Mouse (Mus musculus): ENCODE results near the gene Fam205a1. TPM values are rescaled to one million over a fixed set of nuclear protein-coding genes. Genes with fewer than 3 reads are reported as not detected.

The Fam205a1 gene
- polyA plus RNA-seq, 1 experiment = 18.8 TPM

- H3K4me1 ChIP-seq (ENCODE audit: control insufficient read depth, insufficient read depth, low read length) = no peaks in the 10 kb centered on the region
- no peak overlapping the region for H3K27ac ChIP-seq (ENCODE audit: control insufficient read depth, insufficient read depth, low read depth, low read length)
- H3K36me3 ChIP-seq (ENCODE audit: control insufficient read depth, insufficient read depth, low read length) = no peaks in the 10 kb centered on the region
- no peaks in the 10 kb centered on the region for H3K27me3 ChIP-seq (ENCODE audit: control insufficient read depth, insufficient read depth, low read length)
- no peak overlapping the region for H3K4me3 ChIP-seq (ENCODE audit: control insufficient read depth, low read depth, low read length)
- TF ChIP-seq CTCF (IDR thresholded peaks at IDR 0.05; ENCODE audit: control insufficient read depth, insufficient read depth, insufficient replicate concordance, low read depth, low read length) (no peak), POLR2A (IDR thresholded peaks at IDR 0.05; ENCODE audit: control insufficient read depth, low read depth, low read length) (no peak)
These were observed 33.2 kb upstream of the Fam205a1 start for GRCm38 (mm10) chr4:42886926-42887325.

DNA sequence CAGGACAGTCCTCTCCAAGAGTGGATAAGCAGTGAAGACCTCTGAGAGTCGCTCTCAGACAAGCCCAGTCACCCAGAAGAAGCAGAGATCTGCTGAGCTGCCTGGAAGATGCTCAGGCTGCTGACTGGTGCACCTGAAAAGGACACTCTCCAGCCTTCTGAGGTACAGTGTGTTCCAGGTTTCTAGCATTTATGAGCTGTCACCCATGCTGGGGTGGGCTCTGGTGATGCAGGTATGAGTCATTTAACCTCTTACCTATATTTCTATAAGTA lies 26.9 kb upstream of the Fam205a1 start:
- TF ChIP-seq CTCF (IDR thresholded peaks at IDR 0.05; ENCODE audit: control insufficient read depth, insufficient read depth, insufficient replicate concordance, low read depth, low read length) (no peak), POLR2A (IDR thresholded peaks at IDR 0.05; ENCODE audit: control insufficient read depth, low read depth, low read length) (no peak)
- H3K4me3 ChIP-seq (ENCODE audit: control insufficient read depth, low read depth, low read length) = no peak overlapping the region
- no peaks in the 10 kb centered on the region for H3K4me1 ChIP-seq (ENCODE audit: control insufficient read depth, insufficient read depth, low read length)
- H3K27me3 ChIP-seq (ENCODE audit: control insufficient read depth, insufficient read depth, low read length) = no peaks in the 10 kb centered on the region
- H3K36me3 ChIP-seq (ENCODE audit: control insufficient read depth, insufficient read depth, low read length) = no peaks in the 10 kb centered on the region
- no peak overlapping the region for H3K27ac ChIP-seq (ENCODE audit: control insufficient read depth, insufficient read depth, low read depth, low read length)

DNA sequence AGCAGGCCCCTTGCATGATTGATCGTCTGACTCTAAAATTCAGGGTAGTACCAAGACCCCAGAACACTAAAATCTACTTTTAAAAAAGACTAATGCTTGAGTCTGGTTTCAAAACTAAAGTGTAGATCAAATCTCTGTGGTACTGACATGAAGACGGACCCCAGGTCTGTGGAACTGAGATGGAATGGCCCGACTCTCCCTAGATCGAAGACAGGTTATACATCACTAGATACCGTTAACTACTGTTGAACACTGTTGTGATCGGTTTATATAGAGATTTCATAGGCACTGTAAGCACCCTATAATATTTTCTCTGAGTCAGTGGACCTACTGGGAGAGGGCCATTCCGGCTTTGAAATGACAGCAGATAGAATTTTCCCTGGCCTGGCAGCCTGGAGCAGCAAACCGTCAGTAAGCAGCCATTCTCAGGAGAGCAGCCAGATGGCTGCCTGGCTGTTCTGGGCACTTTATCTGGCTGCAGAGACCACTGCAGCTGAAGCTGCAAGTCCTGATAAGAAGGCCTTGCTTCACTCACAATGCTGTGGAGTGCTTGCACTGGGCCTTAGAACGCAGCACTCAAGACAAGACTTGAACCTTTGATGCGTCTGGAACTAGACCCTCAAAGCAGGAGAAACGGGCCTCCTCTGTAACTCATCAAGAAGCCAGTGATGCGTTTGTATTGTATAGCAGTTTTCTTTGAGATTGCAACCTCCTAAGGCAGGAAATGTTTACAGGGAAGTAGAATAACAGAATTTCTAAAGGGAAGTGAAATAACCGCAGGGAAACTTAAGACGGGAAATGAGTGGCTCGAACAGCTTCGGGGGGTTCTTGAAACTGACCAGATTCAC lies 26.4 kb upstream of the Fam205a1 start:
- Histone ChIP-seq H3K27me3 (ENCODE audit: control insufficient read depth, insufficient read depth, low read length) (no peaks in the 10 kb centered on the region), H3K4me3 (ENCODE audit: control insufficient read depth, low read depth, low read length) (no peak overlapping the region), H3K27ac (ENCODE audit: control insufficient read depth, insufficient read depth, low read depth, low read length) (no peak overlapping the region), H3K4me1 (ENCODE audit: control insufficient read depth, insufficient read depth, low read length) (no peaks in the 10 kb centered on the region), H3K36me3 (ENCODE audit: control insufficient read depth, insufficient read depth, low read length) (no peaks in the 10 kb centered on the region)
- TF ChIP-seq POLR2A (IDR thresholded peaks at IDR 0.05; ENCODE audit: control insufficient read depth, low read depth, low read length) (no peak), CTCF (IDR thresholded peaks at IDR 0.05; ENCODE audit: control insufficient read depth, insufficient read depth, insufficient replicate concordance, low read depth, low read length) (no peak)

DNA sequence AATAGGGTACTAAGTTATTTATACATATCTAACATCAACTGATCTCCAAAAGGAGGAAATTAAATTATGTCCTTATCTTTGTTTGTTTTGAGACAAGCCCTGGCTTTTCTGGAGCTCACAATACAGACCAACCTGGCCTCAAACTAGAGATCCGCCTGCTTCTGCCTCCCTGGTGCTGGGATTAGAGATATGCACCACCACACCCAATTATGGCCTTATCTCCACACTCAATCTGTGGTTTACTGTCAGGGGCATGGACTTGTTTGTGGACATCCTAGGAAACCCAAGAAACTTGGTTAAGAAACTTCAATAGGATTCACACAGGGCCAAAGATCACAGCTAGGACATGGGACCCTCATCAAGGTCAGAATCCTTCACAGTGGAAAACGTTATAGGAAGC lies 24.0 kb upstream of the Fam205a1 start:
- peaks cover 6% of the 10 kb centered on the region; the same call in 1 of the 2 replicates for H3K4me1 ChIP-seq (ENCODE audit: control insufficient read depth, insufficient read depth, low read length)
- no peaks in the 10 kb centered on the region for H3K27me3 ChIP-seq (ENCODE audit: control insufficient read depth, insufficient read depth, low read length)
- TF ChIP-seq POLR2A (IDR thresholded peaks at IDR 0.05; ENCODE audit: control insufficient read depth, low read depth, low read length) (no peak), CTCF (IDR thresholded peaks at IDR 0.05; ENCODE audit: control insufficient read depth, insufficient read depth, insufficient replicate concordance, low read depth, low read length) (no peak)
- H3K4me3 ChIP-seq (ENCODE audit: control insufficient read depth, low read depth, low read length) = no peak overlapping the region
- H3K36me3 ChIP-seq (ENCODE audit: control insufficient read depth, insufficient read depth, low read length) = no peaks in the 10 kb centered on the region
- H3K27ac ChIP-seq (ENCODE audit: control insufficient read depth, insufficient read depth, low read depth, low read length) = no peak overlapping the region

DNA sequence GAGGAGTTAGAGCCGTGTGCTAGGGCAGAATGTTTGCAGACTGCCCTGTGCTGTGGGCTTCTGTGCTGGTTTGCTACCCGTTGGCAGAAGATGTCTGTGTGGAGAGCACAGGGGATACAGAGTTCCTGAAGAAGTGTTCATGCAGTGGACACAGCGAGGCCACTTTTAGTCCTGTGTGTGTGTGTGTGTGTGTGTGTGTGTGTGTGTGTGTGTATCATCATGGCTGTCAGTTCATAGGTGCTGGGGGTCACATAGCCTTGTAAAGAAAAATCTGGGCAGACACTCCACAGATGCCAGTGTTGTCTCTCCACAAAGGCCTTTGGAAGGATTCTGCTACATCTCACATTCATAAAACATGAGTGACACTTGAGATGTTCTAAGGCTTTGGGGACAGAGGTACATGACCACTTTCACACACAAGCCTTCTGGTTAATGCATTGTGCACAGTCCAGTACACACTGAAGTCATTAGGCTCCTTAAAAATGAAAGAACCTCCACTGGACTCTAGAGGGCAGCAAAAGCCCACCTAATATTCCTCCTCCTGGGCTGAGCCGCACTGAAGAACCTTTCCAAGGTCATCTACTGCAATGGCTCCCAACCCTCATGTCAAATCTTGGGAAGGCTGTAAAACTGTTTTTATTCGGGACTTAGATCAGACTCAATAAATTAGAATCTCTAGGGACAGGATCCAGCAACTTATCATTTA lies 23.1 kb upstream of the Fam205a1 start:
- peaks cover 6% of the 10 kb centered on the region; the same call in 1 of the 2 replicates for H3K4me1 ChIP-seq (ENCODE audit: control insufficient read depth, insufficient read depth, low read length)
- no peaks in the 10 kb centered on the region for H3K36me3 ChIP-seq (ENCODE audit: control insufficient read depth, insufficient read depth, low read length)
- H3K27ac ChIP-seq (ENCODE audit: control insufficient read depth, insufficient read depth, low read depth, low read length) = no peak overlapping the region
- no peaks in the 10 kb centered on the region for H3K27me3 ChIP-seq (ENCODE audit: control insufficient read depth, insufficient read depth, low read length)
- no peak for TF ChIP-seq POLR2A (IDR thresholded peaks at IDR 0.05; ENCODE audit: control insufficient read depth, low read depth, low read length)
- TF ChIP-seq CTCF (IDR thresholded peaks at IDR 0.05; ENCODE audit: control insufficient read depth, insufficient read depth, insufficient replicate concordance, low read depth, low read length) = no peak
- H3K4me3 ChIP-seq (ENCODE audit: control insufficient read depth, low read depth, low read length) = no peak overlapping the region

DNA sequence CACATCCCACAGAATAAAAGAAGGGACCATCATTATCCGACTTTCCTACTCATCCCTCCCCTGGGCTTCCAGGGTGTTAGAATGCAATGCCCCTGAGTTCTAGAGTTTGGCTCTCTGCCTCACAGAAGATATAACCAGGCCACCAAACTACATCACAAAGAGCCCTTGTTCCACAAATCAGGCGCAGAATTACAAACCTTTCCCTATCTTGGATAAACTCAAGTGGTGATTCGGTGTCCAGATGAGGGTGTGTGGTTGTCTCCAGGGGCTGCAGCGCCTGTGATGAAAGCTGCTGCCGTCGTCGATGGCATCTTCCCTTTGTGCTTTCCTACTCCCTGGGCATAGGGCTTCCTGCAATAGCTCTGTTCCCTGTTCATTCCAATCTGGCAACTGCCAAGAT lies 20.4 kb upstream of the Fam205a1 start, which contains the start of gene Fam205c:
TSS of gene Fam205c (minus strand) at position 101 of the 400 bp plus-strand sequence.
- Histone ChIP-seq H3K27ac (ENCODE audit: control insufficient read depth, insufficient read depth, low read depth, low read length) (no peak within 1 kb of the TSS), H3K4me1 (ENCODE audit: control insufficient read depth, insufficient read depth, low read length) (peaks cover 6% of the 10 kb centered on the region; the same call in 1 of the 2 replicates), H3K4me3 (ENCODE audit: control insufficient read depth, low read depth, low read length) (peak within 1 kb of the TSS; percentile 82), H3K27me3 (ENCODE audit: control insufficient read depth, insufficient read depth, low read length) (no peaks in the 10 kb centered on the region), H3K36me3 (ENCODE audit: control insufficient read depth, insufficient read depth, low read length) (no peaks in the 10 kb centered on the region)
- no peak for TF ChIP-seq CTCF (IDR thresholded peaks at IDR 0.05; ENCODE audit: control insufficient read depth, insufficient read depth, insufficient replicate concordance, low read depth, low read length)

DNA sequence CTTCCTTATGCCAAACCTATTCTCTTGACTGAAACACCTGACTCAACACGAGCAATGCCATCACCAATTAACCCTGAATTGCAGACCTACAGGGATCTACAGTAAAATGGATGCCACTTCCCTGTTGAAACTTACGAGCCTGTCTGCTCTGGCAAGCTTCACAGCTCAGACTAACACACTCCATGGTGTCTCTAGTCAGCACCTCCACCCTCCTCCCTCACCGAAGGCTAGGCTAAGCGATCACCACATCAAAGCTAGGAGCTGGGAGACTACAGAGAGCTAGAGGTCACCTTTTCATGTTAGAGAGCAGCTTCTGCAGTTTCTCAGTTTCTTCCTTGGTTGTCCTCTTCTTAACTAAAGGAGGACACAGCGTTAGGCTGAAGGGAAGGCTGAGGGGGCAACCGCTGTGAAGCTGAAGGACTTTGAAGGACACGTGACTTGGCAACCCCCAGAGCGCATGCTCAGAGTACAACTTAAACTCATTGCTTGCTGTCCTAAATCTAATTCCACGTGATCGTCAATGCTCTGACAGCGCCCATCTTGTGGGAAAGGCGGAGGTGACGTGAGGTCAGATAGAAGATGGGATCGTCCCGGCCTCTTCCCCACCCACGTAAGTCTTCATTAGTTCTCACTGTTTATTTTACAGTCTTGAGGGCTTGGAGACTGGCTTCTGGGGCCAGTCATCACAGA lies 19.2 kb upstream of the Fam205a1 start:
- H3K4me3 ChIP-seq (ENCODE audit: control insufficient read depth, low read depth, low read length) = peak overlapping the region; percentile 82
- TF ChIP-seq POLR2A (IDR thresholded peaks at IDR 0.05; ENCODE audit: control insufficient read depth, low read depth, low read length) (peak; percentile 53; the same call in 1 of the 2 replicates), CTCF (IDR thresholded peaks at IDR 0.05; ENCODE audit: control insufficient read depth, insufficient read depth, insufficient replicate concordance, low read depth, low read length) (no peak)
- H3K36me3 ChIP-seq (ENCODE audit: control insufficient read depth, insufficient read depth, low read length) = no peaks in the 10 kb centered on the region
- peaks cover 6% of the 10 kb centered on the region; the same call in 1 of the 2 replicates for H3K4me1 ChIP-seq (ENCODE audit: control insufficient read depth, insufficient read depth, low read length)
- no peaks in the 10 kb centered on the region for H3K27me3 ChIP-seq (ENCODE audit: control insufficient read depth, insufficient read depth, low read length)
- H3K27ac ChIP-seq (ENCODE audit: control insufficient read depth, insufficient read depth, low read depth, low read length) = no peak overlapping the region

Data from testis, adult 2 months (tissue).